Mouse (Mus musculus): Measurements from ENCODE around the gene Atp2a2. TPM values are rescaled to one million over a fixed set of nuclear protein-coding genes. Genes with fewer than 3 reads are reported as not detected.
A peak's percentile ranks its signal among the peaks of the same experiment; 100 is the strongest.

Atp2a2 gene
- 33.6 and 35.0 TPM in 2 replicates for polyA plus RNA-seq (2015; fragmentation: Nextera tagmentation; extraction: Ambion mirVana)

DNA sequence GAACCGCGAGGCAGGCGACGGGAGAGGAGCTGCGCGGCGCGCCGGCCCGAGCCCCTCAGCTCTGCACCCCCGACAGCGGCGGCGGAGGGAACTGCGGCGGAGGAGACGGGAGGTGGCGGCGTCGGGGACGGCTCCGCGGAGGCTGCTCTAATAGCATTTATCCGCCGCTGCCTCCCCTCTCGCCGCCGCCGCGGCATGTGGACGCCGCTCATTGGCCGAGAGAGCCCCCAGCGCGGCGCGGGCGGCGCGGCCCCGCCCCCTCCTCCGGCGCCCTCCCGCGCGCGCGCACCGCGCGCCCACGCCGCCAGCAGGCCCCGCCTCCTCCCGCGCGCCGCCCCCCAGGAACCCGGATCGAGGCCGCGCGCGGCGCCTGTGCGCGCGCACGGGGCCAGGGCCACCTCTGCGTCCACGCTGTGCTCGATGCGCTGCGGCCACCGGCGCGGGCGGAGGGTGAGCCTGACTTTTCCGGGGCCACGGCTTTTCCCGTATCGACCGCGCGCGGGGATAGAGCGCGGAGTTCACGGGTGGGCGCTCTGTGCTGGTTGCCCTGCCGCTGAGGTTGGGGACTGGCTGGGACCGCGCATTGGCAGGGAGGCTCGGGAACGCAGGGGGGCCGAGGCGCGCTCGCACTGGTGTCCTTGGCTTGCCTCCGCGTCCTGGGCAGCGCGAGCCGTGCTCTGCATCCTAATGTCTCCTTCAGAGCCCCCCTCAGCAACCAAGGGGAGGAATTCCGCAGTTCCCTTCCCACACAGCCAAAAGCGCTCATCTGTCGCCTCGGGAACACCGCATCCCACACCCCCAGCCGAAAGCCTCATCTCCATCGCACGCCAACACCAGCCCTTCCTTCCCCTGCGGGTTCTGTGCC, at the start of gene Atp2a2:
Gene Atp2a2 (minus strand): TSS at position 149 of the 865 bp plus-strand sequence.
- peaks cover 5% of the 10 kb centered on the region; the same call in 1 of the 2 replicates for H3K9me3 ChIP-seq (ENCODE audit: low read length)
- H3K27ac ChIP-seq (ENCODE audit: low read length): peak within 1 kb of the TSS; percentile 99
- peak within 1 kb of the TSS; percentile 99 for H3K9ac ChIP-seq (replicated peaks; ENCODE audit: low read length)
- peak; percentile 96 for ATAC-seq (ENCODE audit: low FRiP score, low TSS enrichment)
- WGBS: 0% methylated on average over 62 of the region's 113 CpGs
- no peaks in the 10 kb centered on the region for H3K27me3 ChIP-seq (ENCODE audit: insufficient read depth, low read length)
- H3K4me3 ChIP-seq (ENCODE audit: low read length): peak within 1 kb of the TSS; percentile 88
- no peaks in the 10 kb centered on the region for H3K36me3 ChIP-seq (ENCODE audit: insufficient read depth, low read length)
- peak within 1 kb of the TSS; percentile 75 for H3K4me2 ChIP-seq (replicated peaks; ENCODE audit: low read depth, low read length)
- H3K4me1 ChIP-seq (ENCODE audit: insufficient read depth, low read length): peaks cover 34% of the 10 kb centered on the region

DNA sequence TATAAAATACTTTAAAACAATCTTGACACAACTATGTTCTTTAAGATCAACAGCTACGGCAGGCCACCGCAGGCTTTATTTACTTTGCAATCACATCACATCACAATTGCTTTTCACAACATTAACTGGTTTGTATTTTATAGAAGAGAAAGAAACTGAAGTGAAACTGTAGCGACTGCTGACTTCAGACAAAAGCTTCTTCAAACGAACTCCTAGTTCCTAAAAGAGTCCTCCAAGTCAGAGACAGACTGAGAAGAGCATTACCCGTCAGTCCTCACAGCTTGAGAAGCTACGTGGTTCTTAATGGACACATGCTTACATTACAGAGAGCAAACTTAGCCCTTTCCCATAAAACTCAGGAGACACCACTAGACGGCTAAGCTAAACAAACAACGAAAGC, 48.4 kb upstream of the Atp2a2 start:
- Histone ChIP-seq H3K36me3 (ENCODE audit: insufficient read depth, low read length) (no peaks in the 10 kb centered on the region), H3K9ac (replicated peaks; ENCODE audit: low read length) (no peak overlapping the region), H3K4me2 (replicated peaks; ENCODE audit: low read depth, low read length) (0 out of 2 replicates have a peak overlapping the region, but pooled peaks have one; percentile 5), H3K9me3 (ENCODE audit: low read length) (no peaks in the 10 kb centered on the region), H3K4me3 (ENCODE audit: low read length) (no peak overlapping the region), H3K27ac (ENCODE audit: low read length) (no peak overlapping the region), H3K4me1 (ENCODE audit: insufficient read depth, low read length) (peaks cover 21% of the 10 kb centered on the region), H3K27me3 (ENCODE audit: insufficient read depth, low read length) (no peaks in the 10 kb centered on the region)
- no peak for ATAC-seq (ENCODE audit: low FRiP score, low TSS enrichment)
- WGBS: 37% methylated on average over 8 of the region's 8 CpGs

DNA sequence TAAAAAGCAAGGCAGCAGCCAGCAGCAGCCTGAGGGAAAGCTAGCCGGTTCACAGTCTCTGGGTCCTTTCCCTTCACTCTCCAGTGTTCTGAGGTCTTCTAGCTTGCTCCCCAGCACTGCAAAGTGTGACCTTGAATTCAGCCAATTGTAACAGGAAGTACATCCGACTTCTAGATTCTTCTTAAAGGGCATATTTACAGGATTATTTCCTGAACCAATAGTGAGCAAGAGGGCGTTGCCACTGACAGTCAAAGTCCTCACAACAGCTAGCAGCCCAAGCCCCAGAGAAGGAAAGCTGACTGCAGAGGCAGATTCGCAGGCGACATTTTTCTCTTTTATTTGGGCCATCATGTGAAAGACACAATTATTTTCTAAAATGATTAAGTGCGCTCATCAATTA, 46.6 kb upstream of the Atp2a2 start:
- H3K4me1 ChIP-seq (ENCODE audit: insufficient read depth, low read length): peaks cover 21% of the 10 kb centered on the region
- H3K27me3 ChIP-seq (ENCODE audit: insufficient read depth, low read length): no peaks in the 10 kb centered on the region
- no peak overlapping the region for H3K4me3 ChIP-seq (ENCODE audit: low read length)
- H3K9me3 ChIP-seq (ENCODE audit: low read length): no peaks in the 10 kb centered on the region
- peak overlapping the region; percentile 47; the same call in 1 of the 2 replicates for H3K27ac ChIP-seq (ENCODE audit: low read length)
- no peak overlapping the region for H3K4me2 ChIP-seq (replicated peaks; ENCODE audit: low read depth, low read length)
- ATAC-seq (ENCODE audit: low FRiP score, low TSS enrichment): no peak
- 60% methylated on average over 6 of the region's 6 CpGs for WGBS
- H3K36me3 ChIP-seq (ENCODE audit: insufficient read depth, low read length): no peaks in the 10 kb centered on the region
- H3K9ac ChIP-seq (replicated peaks; ENCODE audit: low read length): no peak overlapping the region

DNA sequence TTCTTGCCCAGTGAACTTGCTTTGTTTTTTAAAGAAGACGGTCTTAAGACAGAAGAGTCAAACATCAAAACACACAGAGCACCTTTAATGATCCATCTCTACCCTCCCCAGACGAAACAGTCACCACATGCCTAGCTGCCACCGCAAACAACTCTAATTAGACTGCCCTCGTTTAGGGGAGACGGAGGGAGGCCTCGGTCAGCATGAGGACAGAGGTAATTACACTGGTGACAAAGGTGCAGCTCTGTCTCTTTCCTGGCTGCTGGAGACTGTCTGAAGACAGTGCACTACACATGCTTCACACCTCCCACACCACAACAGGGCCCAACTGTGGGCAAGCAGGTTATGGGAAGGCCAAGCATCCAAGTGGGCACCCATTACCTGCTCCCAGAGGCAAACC, 45.8 kb upstream of the Atp2a2 start:
- ATAC-seq (ENCODE audit: low FRiP score, low TSS enrichment): no peak
- H3K9me3 ChIP-seq (ENCODE audit: low read length): no peaks in the 10 kb centered on the region
- no peak overlapping the region for H3K27ac ChIP-seq (ENCODE audit: low read length)
- H3K4me1 ChIP-seq (ENCODE audit: insufficient read depth, low read length): peaks cover 21% of the 10 kb centered on the region
- no peak overlapping the region for H3K9ac ChIP-seq (replicated peaks; ENCODE audit: low read length)
- no peaks in the 10 kb centered on the region for H3K36me3 ChIP-seq (ENCODE audit: insufficient read depth, low read length)
- H3K4me2 ChIP-seq (replicated peaks; ENCODE audit: low read depth, low read length): no peak overlapping the region
- WGBS: 36% methylated on average over 6 of the region's 6 CpGs
- no peak overlapping the region for H3K4me3 ChIP-seq (ENCODE audit: low read length)
- H3K27me3 ChIP-seq (ENCODE audit: insufficient read depth, low read length): no peaks in the 10 kb centered on the region

DNA sequence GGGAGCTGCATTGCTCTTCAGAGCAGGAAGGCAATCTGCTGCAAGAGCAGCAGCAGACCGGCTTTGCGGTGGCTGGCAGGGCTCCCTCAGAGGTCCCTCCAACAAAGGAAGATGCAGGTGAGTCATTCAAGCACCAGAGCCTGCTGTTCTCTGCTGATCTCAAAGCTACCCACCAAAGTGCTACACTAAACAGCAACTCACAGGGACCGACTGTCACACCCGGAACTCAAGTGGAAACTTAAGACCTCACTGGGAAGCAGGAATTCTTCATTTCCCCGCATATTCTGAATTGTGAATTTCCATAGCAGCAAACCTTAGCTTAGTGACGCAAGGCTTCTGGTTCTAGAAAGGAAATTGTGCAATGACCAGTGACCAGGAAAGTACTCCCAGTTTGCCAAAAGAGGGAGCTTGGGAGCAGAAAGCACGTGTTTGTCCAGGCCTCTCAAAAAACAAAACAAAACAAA, 45.3 kb upstream of the Atp2a2 start:
- Histone ChIP-seq H3K27me3 (ENCODE audit: insufficient read depth, low read length) (no peaks in the 10 kb centered on the region), H3K4me1 (ENCODE audit: insufficient read depth, low read length) (peaks cover 21% of the 10 kb centered on the region), H3K9ac (replicated peaks; ENCODE audit: low read length) (no peak overlapping the region), H3K36me3 (ENCODE audit: insufficient read depth, low read length) (no peaks in the 10 kb centered on the region), H3K27ac (ENCODE audit: low read length) (no peak overlapping the region), H3K9me3 (ENCODE audit: low read length) (no peaks in the 10 kb centered on the region), H3K4me2 (replicated peaks; ENCODE audit: low read depth, low read length) (no peak overlapping the region), H3K4me3 (ENCODE audit: low read length) (no peak overlapping the region)
- WGBS: 53% methylated on average over 7 of the region's 7 CpGs
- ATAC-seq (ENCODE audit: low FRiP score, low TSS enrichment): no peak

DNA sequence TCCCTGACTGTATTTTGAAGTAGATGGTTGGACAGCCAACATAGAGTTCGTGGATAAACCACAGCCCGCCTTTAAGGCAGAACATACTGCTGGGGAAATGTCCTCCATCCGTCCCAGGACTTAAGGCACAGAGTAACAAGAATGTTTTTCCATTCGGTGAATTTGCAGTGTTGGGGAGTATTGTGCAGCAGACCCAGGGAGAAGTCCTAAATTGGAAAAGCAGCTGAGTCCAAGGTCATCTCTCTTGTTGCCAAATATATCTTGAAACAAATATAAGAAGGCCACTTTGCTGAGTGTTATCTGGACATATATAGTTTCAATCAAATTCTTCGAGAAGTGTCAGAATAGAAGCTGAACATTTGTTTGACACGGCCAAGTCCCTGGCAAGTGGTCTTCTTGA, 41.4 kb upstream of the Atp2a2 start:
- WGBS: 88% methylated on average over 6 of the region's 6 CpGs
- Histone ChIP-seq H3K9me3 (ENCODE audit: low read length) (no peaks in the 10 kb centered on the region), H3K27me3 (ENCODE audit: insufficient read depth, low read length) (no peaks in the 10 kb centered on the region), H3K4me2 (replicated peaks; ENCODE audit: low read depth, low read length) (no peak overlapping the region), H3K4me1 (ENCODE audit: insufficient read depth, low read length) (peaks cover 6% of the 10 kb centered on the region), H3K36me3 (ENCODE audit: insufficient read depth, low read length) (peaks cover 5% of the 10 kb centered on the region; the same call in 1 of the 2 replicates), H3K9ac (replicated peaks; ENCODE audit: low read length) (no peak overlapping the region), H3K4me3 (ENCODE audit: low read length) (no peak overlapping the region), H3K27ac (ENCODE audit: low read length) (no peak overlapping the region)
- ATAC-seq (ENCODE audit: low FRiP score, low TSS enrichment): no peak

DNA sequence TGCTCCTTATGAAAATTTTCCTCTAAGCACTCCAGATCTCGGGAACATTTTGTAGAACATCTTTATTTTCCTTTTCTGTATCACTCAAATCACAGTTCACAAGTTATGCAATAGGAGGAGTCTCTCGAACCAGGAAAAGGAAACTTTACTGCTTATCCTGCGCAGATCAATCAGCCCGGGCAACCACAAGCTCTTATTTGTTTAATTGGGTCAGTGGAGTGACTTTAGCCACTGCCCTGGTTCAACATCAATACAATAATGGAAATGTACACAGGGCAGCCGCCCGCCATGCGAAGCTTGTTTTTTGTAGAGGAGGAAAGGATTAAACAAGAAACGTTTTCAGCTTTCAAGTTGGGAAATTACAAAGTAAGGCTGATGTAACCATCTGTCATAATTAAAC, 39.8 kb upstream of the Atp2a2 start:
- H3K4me2 ChIP-seq (replicated peaks; ENCODE audit: low read depth, low read length): no peak overlapping the region
- WGBS: 83% methylated on average over 8 of the region's 8 CpGs
- H3K9ac ChIP-seq (replicated peaks; ENCODE audit: low read length): no peak overlapping the region
- H3K27ac ChIP-seq (ENCODE audit: low read length): no peak overlapping the region
- peaks cover 5% of the 10 kb centered on the region; the same call in 1 of the 2 replicates for H3K36me3 ChIP-seq (ENCODE audit: insufficient read depth, low read length)
- ATAC-seq (ENCODE audit: low FRiP score, low TSS enrichment): no peak
- no peak overlapping the region for H3K4me3 ChIP-seq (ENCODE audit: low read length)
- H3K4me1 ChIP-seq (ENCODE audit: insufficient read depth, low read length): no peaks in the 10 kb centered on the region
- no peaks in the 10 kb centered on the region for H3K9me3 ChIP-seq (ENCODE audit: low read length)
- H3K27me3 ChIP-seq (ENCODE audit: insufficient read depth, low read length): no peaks in the 10 kb centered on the region

DNA sequence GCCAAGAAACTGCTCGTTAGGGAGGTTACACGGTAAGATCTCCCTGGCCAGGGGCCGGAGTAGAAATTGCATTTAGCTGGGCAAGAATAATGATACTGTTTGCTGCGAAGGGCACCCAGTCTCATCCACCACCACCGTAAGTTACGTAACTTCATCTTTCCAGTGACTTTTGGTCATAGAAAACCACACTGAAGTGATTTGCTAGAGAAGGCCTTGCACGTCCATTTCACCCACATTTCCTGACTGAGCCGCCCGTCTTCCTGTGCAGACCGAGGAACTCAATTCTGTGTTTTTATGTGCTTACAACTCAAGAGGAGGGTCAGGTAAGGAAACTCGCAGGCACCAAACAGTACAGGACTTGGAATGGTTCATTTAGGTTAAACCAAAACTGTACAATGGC, 36.1 kb upstream of the Atp2a2 start:
- no peak for ATAC-seq (ENCODE audit: low FRiP score, low TSS enrichment)
- 93% methylated on average over 11 of the region's 11 CpGs for WGBS
- Histone ChIP-seq H3K4me3 (ENCODE audit: low read length) (no peak overlapping the region), H3K36me3 (ENCODE audit: insufficient read depth, low read length) (peaks cover 5% of the 10 kb centered on the region; the same call in 1 of the 2 replicates), H3K9ac (replicated peaks; ENCODE audit: low read length) (no peak overlapping the region), H3K4me2 (replicated peaks; ENCODE audit: low read depth, low read length) (no peak overlapping the region), H3K27me3 (ENCODE audit: insufficient read depth, low read length) (no peaks in the 10 kb centered on the region), H3K27ac (ENCODE audit: low read length) (no peak overlapping the region), H3K9me3 (ENCODE audit: low read length) (no peaks in the 10 kb centered on the region), H3K4me1 (ENCODE audit: insufficient read depth, low read length) (no peaks in the 10 kb centered on the region)

DNA sequence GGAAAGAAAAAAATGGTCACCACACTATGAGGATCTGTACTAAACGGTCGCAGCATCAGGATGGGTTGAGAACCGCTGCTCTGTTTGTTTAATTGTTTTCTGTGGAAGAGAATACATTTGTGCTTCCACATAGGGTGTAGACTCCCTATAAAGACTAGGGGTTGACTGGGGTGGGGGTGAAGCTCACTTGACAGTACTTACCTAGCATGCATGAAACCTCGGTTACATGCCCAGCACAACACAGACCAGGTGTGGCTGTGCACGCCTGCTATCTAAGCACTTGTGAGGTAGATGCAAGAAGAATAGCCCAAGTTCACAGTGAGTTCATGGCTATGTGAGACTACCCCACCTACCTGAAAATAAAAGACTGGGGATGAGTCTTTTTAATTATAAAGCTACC, 35.6 kb upstream of the Atp2a2 start:
- peaks cover 5% of the 10 kb centered on the region; the same call in 1 of the 2 replicates for H3K36me3 ChIP-seq (ENCODE audit: insufficient read depth, low read length)
- no peak overlapping the region for H3K9ac ChIP-seq (replicated peaks; ENCODE audit: low read length)
- WGBS: 97% methylated on average over 5 of the region's 5 CpGs
- no peaks in the 10 kb centered on the region for H3K4me1 ChIP-seq (ENCODE audit: insufficient read depth, low read length)
- H3K27me3 ChIP-seq (ENCODE audit: insufficient read depth, low read length): no peaks in the 10 kb centered on the region
- H3K4me3 ChIP-seq (ENCODE audit: low read length): no peak overlapping the region
- no peak overlapping the region for H3K27ac ChIP-seq (ENCODE audit: low read length)
- H3K4me2 ChIP-seq (replicated peaks; ENCODE audit: low read depth, low read length): no peak overlapping the region
- no peaks in the 10 kb centered on the region for H3K9me3 ChIP-seq (ENCODE audit: low read length)
- ATAC-seq (ENCODE audit: low FRiP score, low TSS enrichment): no peak

DNA sequence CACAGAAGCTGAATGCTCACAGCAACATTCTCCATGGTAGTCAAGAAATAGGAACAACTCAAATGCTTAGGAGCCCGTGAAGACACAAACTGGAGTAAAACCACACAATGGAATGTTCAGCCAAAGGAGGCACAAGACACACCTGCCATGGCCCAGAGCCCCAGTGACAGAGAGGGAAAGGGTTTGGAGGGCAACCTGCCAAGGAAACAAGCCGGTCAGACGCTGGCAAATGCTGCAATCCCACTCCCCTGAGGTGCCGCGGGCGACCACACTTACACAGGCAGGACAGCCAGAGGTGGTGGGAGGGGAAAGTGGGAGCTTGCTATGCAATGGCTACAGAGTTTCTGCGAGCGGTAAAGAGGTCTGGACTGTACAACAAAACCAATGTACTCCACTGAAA, 31.9 kb upstream of the Atp2a2 start:
- H3K36me3 ChIP-seq (ENCODE audit: insufficient read depth, low read length): peaks cover 6% of the 10 kb centered on the region; the same call in 1 of the 2 replicates
- ATAC-seq (ENCODE audit: low FRiP score, low TSS enrichment): no peak
- H3K9ac ChIP-seq (replicated peaks; ENCODE audit: low read length): no peak overlapping the region
- no peak overlapping the region for H3K4me2 ChIP-seq (replicated peaks; ENCODE audit: low read depth, low read length)
- no peaks in the 10 kb centered on the region; the same call in 1 of the 2 replicates for H3K9me3 ChIP-seq (ENCODE audit: low read length)
- peaks cover 22% of the 10 kb centered on the region for H3K4me1 ChIP-seq (ENCODE audit: insufficient read depth, low read length)
- 78% methylated on average over 8 of the region's 8 CpGs for WGBS
- H3K27ac ChIP-seq (ENCODE audit: low read length): no peak overlapping the region
- H3K4me3 ChIP-seq (ENCODE audit: low read length): no peak overlapping the region
- H3K27me3 ChIP-seq (ENCODE audit: insufficient read depth, low read length): no peaks in the 10 kb centered on the region
